Mouse (Mus musculus): ENCODE results near the gene Zbtb41. TPM values are rescaled to one million over a fixed set of nuclear protein-coding genes. Genes with fewer than 3 reads are reported as not detected.
A peak's percentile ranks its signal among the peaks of the same experiment; 100 is the strongest.

The Zbtb41 gene
- total RNA-seq, 2 experiments from 2014 or later = 33.1 to 37.2 TPM

DNA sequence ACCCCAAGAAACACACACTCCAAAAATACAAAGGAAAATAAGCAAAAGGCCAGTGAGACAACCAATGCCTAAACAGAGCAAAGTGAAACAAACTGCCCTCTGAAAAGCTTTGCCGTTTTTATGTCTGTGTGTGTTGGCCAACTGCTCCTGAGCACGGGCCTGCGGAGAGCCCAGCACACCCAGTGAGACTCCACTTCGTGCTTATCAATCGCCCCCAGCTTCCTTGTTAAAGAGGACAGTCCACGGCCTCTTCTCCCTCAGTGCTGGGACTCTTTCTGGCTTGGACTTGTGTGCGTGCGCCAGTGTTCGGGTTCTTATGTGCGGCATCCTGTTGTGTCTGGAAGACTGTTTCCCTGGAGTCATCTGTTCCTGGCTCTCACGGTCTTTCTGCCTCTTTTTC lies 43.8 kb downstream of the Zbtb41 start:
- DNase-seq (ENCODE audit: low spot score in 2 of 2) = no peak

DNA sequence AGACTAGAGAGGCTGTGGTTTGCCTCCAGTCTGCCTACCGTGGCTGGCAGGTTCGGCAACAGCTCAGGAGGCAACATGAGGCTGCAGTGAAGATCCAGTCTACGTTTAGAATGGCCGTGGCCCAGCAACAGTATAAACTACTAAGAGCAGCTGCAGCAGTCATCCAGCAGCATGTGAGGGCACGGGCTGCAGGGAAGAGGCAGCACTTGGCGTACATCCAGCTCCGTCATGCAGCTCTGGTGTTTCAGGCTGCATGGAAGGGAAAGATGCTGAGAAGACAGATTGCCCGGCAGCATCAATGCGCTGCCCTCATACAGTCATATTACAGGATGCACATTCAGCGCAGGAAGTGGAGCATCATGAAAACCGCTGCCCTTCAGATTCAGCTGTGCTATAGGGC lies 56.8 kb downstream of the Zbtb41 start:
- DNase-seq (ENCODE audit: low spot score in 2 of 2) = peak; percentile 16 to 28

DNA sequence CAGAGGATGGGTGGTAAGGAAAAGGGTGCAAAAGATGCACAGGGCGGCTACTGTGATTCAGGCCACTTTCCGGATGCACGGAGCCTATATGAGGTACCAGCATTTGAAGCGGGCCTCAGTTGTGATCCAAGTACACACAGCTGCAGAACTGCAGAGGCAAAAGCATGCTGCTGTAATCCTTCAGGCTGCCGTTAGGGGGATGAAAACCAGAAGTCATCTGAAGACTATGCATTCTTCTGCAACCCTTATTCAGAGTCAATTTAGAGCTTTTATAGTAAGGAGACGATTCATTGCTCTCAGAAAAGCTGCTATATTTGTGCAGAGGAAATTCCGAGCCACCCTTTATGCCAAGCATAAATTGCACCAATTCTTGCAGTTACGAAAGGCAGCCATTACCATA lies 58.2 kb downstream of the Zbtb41 start:
- DNase-seq (ENCODE audit: low spot score in 2 of 2) = no peak

DNA sequence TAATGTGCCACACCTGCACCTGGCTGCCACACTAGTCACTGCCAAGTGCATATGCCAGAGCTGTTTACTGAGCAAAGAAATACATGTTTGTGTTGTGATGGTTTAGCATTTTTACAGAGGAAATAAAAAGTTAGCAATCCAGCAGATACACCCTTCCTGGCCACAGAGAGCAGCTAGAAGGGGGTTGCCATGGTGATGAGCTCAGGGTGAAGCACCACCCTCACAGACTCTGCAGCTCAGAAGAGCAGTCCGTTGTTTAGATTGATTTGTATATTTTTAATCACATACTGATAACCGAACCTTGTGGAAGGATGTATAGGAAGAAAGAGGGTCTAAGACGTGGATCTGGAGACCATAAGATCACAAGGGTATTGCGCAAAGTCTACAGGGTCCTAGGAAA lies 59.1 kb downstream of the Zbtb41 start:
- no peak for DNase-seq (ENCODE audit: low spot score in 2 of 2)

DNA sequence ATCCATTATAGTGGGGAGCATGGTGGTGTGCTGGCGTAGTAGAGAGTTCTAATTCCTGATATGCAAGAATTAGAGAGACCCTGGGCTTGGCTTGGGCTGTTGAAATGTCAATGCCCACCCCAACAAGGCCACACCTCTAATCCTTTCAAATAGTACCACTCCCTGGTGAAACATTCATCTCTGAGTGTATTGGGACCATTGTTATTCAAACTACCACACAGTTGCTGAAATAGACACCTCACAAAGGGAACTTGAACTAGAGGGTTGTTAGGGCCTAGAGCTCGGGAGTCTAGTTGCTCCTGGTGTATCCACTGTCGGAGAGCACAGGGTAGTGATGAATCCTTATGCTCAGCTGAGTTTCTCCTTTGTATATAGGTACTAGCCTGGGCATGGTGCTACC lies 72.5 kb downstream of the Zbtb41 start:
- no peak for DNase-seq (ENCODE audit: low spot score in 2 of 2)

DNA sequence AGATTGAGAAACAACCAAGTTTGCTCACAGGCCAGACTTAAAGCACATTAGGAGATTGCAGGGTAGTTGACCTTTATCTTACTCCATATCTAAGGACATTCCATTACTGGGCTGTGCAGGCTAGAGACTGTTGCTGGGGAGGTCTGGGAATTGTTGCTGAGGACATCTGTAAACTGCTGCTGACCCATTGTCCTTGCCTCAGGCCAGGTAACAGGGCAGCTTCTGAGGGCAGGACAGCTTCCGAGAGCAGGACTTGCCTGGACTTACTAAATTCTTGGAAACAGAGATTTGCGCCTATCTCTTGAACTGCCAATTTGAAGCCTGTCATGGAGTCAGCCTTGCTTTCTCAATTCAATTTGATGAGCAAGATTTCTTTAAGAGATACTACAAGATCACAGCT lies 73.3 kb downstream of the Zbtb41 start:
- no peak for DNase-seq (ENCODE audit: low spot score in 2 of 2)

DNA sequence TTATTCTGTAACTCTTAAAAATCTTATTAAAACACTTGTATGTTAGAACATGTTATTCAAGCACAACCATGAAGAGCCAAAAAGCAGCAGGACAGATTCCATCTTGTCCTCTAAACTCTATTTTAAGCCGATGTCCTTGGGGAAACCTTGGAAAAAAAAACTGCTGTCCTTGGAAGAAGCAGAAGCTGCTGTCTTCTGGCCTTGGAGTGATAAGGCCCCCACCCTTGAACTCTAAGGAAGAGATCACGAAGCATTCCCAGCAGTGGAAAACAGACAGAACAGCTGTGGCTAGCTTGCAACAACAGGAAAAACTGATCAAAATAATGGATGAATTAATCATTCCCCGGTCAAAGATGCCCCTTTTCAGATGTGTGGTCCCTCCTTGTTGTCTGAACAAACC lies 74.1 kb downstream of the Zbtb41 start:
- no peak for DNase-seq (ENCODE audit: low spot score in 2 of 2)

DNA sequence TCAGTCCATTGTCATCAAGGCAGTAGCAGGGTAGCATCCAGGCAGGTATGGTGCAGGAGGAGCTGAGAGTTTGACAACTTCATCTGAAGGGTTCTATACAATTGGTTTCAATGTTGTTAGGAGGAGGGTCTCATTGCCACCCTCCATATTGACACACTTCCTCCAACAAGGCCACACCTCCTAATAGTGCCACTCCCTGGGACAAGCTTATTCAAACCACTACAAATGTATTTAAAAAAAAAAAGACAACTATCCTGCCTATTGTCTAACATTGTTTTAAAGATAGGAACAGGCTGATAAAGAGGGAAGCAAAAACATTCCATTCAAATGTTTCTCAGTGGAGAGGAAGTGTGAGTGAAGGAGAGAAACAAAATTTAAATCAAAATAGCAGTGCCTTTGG lies 77.7 kb downstream of the Zbtb41 start:
- no peak for DNase-seq (ENCODE audit: low spot score in 2 of 2)

DNA sequence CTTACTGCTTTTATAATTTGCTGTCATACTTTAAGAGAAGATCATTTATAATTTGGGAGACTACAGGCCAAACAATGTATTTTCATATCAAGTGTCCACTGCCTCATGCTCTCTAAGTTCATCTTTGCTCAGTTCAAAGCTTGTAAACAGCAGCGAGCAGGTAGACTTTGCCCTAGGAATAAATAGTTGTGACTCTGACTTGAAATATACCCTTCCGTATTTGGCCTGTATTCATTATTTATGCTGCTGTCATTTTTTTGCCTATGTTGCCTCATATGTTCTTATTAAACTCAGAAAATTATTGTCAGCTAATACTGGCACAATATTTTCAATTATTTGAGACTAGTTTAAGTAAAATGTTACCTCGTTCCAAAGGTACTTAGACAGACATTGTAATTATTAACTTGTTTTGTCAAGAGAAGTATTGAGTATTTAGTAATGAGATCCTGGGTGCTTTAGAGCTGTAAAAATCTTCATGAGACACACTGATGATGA lies 79.2 kb downstream of the Zbtb41 start, which contains the start of gene F13b:
Gene F13b, plus strand, starts transcription at position 445 of the 495 bp plus-strand sequence.
- no peak for DNase-seq (ENCODE audit: low spot score in 2 of 2)

Other genes with a start within 250 kb of the Zbtb41 start
- 1 to 10 TPM in 1 of 2 experiments, under 1 TPM in 1; 0.89 to 1.1 TPM for gene Crb1, start 45.2 kb upstream of the Zbtb41 start, total RNA-seq (2021)
- 1 to 10 TPM; 3.1 to 3.2 TPM for gene Aspm, start 32.5 kb downstream of the Zbtb41 start, total RNA-seq (2021)
- gene F13b, start 79.4 kb downstream of the Zbtb41 start, total RNA-seq (2021) = not detected
- gene Cfhr1, start 138.0 kb downstream of the Zbtb41 start, total RNA-seq (2021) = not detected

All from layer of hippocampus, postnatal 10 days (tissue).